ENCODE assay signal across 21 mouse cellular contexts in the genomic region with DNA sequence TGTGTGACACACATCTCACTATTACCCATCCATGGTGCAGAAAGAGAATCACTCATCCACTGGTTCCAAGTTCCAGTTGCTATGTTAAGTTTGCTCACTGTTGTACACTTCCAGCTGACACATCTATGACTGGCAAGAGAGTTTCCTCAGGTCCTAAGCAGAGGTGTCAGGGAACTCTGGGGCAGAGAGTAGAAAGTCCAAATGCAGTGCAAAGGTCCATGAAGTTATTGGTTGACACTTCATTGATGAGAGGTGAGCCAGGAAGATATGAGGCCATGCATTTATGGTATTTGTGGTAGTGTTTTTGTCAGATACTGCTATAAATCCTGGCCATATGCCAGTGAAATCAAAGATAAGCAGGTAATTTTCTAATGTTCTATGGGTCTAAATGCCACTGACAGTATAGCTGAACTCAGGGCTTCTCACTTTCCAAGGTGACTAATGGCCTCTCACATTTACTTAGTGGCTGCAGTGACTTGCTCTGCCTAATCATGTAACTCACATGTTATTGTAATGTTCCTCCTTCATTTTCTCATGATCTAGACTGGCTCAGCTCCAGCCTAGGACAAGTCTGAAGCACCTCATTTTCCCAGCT. TPM values are rescaled to one million over a fixed set of nuclear protein-coding genes. Genes with fewer than 3 reads are reported as not detected.
A peak's percentile ranks its signal among the peaks of the same experiment; 100 is the strongest.
DNase-seq lines count a peak whose midpoint lies in the region; ATAC-seq and TF ChIP-seq lines count a peak whose summit lies in the region.
"Had no signal": no experiment of that assay in that cellular context is flagged by ENCODE, and none has a peak within 500 bp of the region (broad histone marks: within the 10 kb centered on the region; RNA-seq: fewer than 3 reads in every experiment).

No protein-coding gene starts in this region.

- no peak for TF ChIP-seq EP300 in liver, postnatal 0 days (IDR thresholded peaks at IDR 0.05; ENCODE audit: low read depth)

- H3K27me3 ChIP-seq in kidney, embryonic 16.5 days (ENCODE audit: insufficient read depth, low read length) = no peaks in the 10 kb centered on the region
- no peaks in the 10 kb centered on the region for H3K27me3 ChIP-seq in liver, postnatal 0 days (ENCODE audit: insufficient read depth, low read length)
- H3K27me3 ChIP-seq in liver, embryonic 12.5 days (replicated peaks) = no peaks in the 10 kb centered on the region
- H3K27me3 ChIP-seq in intestine, embryonic 16.5 days (replicated peaks; ENCODE audit: control insufficient read depth, insufficient read depth, low read length) = no peaks in the 10 kb centered on the region
- H3K27me3 ChIP-seq: embryonic facial prominence, embryonic 12.5 days; forebrain, embryonic 13.5 days; forebrain, embryonic 15.5 days had no signal

- peak; percentile 16 for DNase-seq in kidney, adult 9 months
- DNase-seq in liver, postnatal 0 days = no peak
- no peak for DNase-seq in frontal cortex, postnatal 25 days (ENCODE audit: low spot score in 2 of 2)
- DNase-seq in MN1 (ENCODE audit: low spot score) = no peak
- DNase-seq: adrenal gland, adult 8-10 months; adrenal gland, postnatal 14 days; adrenal gland, postnatal 36 days; cerebellum, adult 11-12 months; cerebellum, adult 2 months; cerebellum, adult 9-10 months; cerebellum, postnatal 10 days; cerebellum, postnatal 25 days had no signal

- no peak for ATAC-seq in kidney, embryonic 16.5 days (ENCODE audit: low FRiP score, low TSS enrichment)
- peak; percentile 56; the same call in 1 of the 2 replicates for ATAC-seq in liver, postnatal 0 days
- no peak for ATAC-seq in liver, embryonic 12.5 days
- ATAC-seq in intestine, embryonic 16.5 days = peak; percentile 93
- ATAC-seq: activated CD4-positive, CD25-positive, alpha-beta regulatory T cell, adult 4 months; forebrain, embryonic 13.5 days; forebrain, embryonic 15.5 days; Patski had no signal

- no peaks in the 10 kb centered on the region for H3K4me1 ChIP-seq in kidney, embryonic 16.5 days (ENCODE audit: insufficient read depth, low read length)
- H3K4me1 ChIP-seq in liver, postnatal 0 days (ENCODE audit: insufficient read depth) = no peaks in the 10 kb centered on the region
- no peaks in the 10 kb centered on the region for H3K4me1 ChIP-seq in liver, embryonic 12.5 days
- H3K4me1 ChIP-seq in intestine, embryonic 16.5 days (ENCODE audit: control insufficient read depth, insufficient read depth, low read length) = no peaks in the 10 kb centered on the region
- H3K4me1 ChIP-seq: embryonic facial prominence, embryonic 10.5 days; embryonic facial prominence, embryonic 12.5 days; forebrain, embryonic 13.5 days; forebrain, embryonic 15.5 days had no signal

- H3K36me3 ChIP-seq in kidney, embryonic 16.5 days (ENCODE audit: insufficient read depth, low read length) = no peaks in the 10 kb centered on the region
- H3K36me3 ChIP-seq in liver, postnatal 0 days (replicated peaks; ENCODE audit: insufficient read depth, low read length) = no peaks in the 10 kb centered on the region
- no peaks in the 10 kb centered on the region for H3K36me3 ChIP-seq in liver, embryonic 12.5 days
- no peaks in the 10 kb centered on the region for H3K36me3 ChIP-seq in intestine, embryonic 16.5 days (ENCODE audit: control insufficient read depth, insufficient read depth, low read length)
- H3K36me3 ChIP-seq: embryonic facial prominence, embryonic 10.5 days; embryonic facial prominence, embryonic 12.5 days; forebrain, embryonic 15.5 days had no signal

- H3K9ac ChIP-seq in kidney, embryonic 16.5 days (replicated peaks; ENCODE audit: low read length) = no peak overlapping the region
- no peak overlapping the region for H3K9ac ChIP-seq in liver, postnatal 0 days (replicated peaks)
- H3K9ac ChIP-seq in liver, embryonic 12.5 days = no peak overlapping the region
- no peak overlapping the region for H3K9ac ChIP-seq in intestine, embryonic 16.5 days (ENCODE audit: low read depth, low read length)
- H3K9ac ChIP-seq: embryonic facial prominence, embryonic 12.5 days; forebrain, embryonic 13.5 days; forebrain, embryonic 15.5 days had no signal

- no peak overlapping the region for H3K4me3 ChIP-seq in kidney, embryonic 16.5 days (ENCODE audit: low read length)
- H3K4me3 ChIP-seq in liver, postnatal 0 days (ENCODE audit: low read depth, low read length) = no peak overlapping the region
- no peak overlapping the region for H3K4me3 ChIP-seq in liver, embryonic 12.5 days
- H3K4me3 ChIP-seq in intestine, embryonic 16.5 days (ENCODE audit: low read length) = no peak overlapping the region
- H3K4me3 ChIP-seq: embryonic facial prominence, embryonic 10.5 days; embryonic facial prominence, embryonic 12.5 days; forebrain, embryonic 13.5 days; forebrain, embryonic 15.5 days had no signal

- no peak for TF ChIP-seq CTCF in liver, postnatal 0 days (IDR thresholded peaks at IDR 0.05; ENCODE audit: low read depth)

- H3K27ac ChIP-seq in kidney, embryonic 16.5 days (ENCODE audit: low read length) = no peak overlapping the region
- H3K27ac ChIP-seq in liver, postnatal 0 days (ENCODE audit: low read depth) = no peak overlapping the region
- no peak overlapping the region for H3K27ac ChIP-seq in liver, embryonic 12.5 days
- H3K27ac ChIP-seq in intestine, embryonic 16.5 days (ENCODE audit: low read length) = no peak overlapping the region
- H3K27ac ChIP-seq: embryonic facial prominence, embryonic 10.5 days; embryonic facial prominence, embryonic 12.5 days; forebrain, embryonic 13.5 days; forebrain, embryonic 15.5 days had no signal

- H3K4me2 ChIP-seq in kidney, embryonic 16.5 days (replicated peaks; ENCODE audit: low read depth, low read length) = no peak overlapping the region
- H3K4me2 ChIP-seq in liver, postnatal 0 days (ENCODE audit: low read depth, low read length) = no peak overlapping the region
- H3K4me2 ChIP-seq in liver, embryonic 12.5 days = no peak overlapping the region
- H3K4me2 ChIP-seq in intestine, embryonic 16.5 days (ENCODE audit: low read depth, low read length) = no peak overlapping the region
- H3K4me2 ChIP-seq: embryonic facial prominence, embryonic 12.5 days; forebrain, embryonic 13.5 days; forebrain, embryonic 15.5 days had no signal

- no peaks in the 10 kb centered on the region for H3K9me3 ChIP-seq in kidney, embryonic 16.5 days (ENCODE audit: low read length)
- no peaks in the 10 kb centered on the region for H3K9me3 ChIP-seq in liver, postnatal 0 days (ENCODE audit: low read length)
- no peaks in the 10 kb centered on the region for H3K9me3 ChIP-seq in liver, embryonic 12.5 days (replicated peaks)
- no peaks in the 10 kb centered on the region for H3K9me3 ChIP-seq in intestine, embryonic 16.5 days (ENCODE audit: control insufficient read depth, low read length)
- H3K9me3 ChIP-seq: embryonic facial prominence, embryonic 10.5 days; embryonic facial prominence, embryonic 12.5 days; forebrain, embryonic 13.5 days; forebrain, embryonic 15.5 days had no signal

RNA-seq across cellular contexts. Expression of gene Maob, which starts 19.4 kb away (rescaled TPM):
- polyA plus RNA-seq in kidney, embryonic 16.5 days (2015; fragmentation: Nextera tagmentation; extraction: Ambion mirVana) = 5.8 and 7.4 TPM in 2 replicates
- polyA plus RNA-seq in liver, postnatal 0 days (2015; fragmentation: Nextera tagmentation; extraction: Ambion mirVana) = 74.5 and 76.7 TPM in 2 replicates
- 24.2 and 25.2 TPM in 2 replicates for polyA plus RNA-seq in liver, embryonic 12.5 days (2016; fragmentation: Nextera tagmentation; extraction: Ambion mirVana)
- polyA plus RNA-seq in intestine, embryonic 16.5 days (2015; fragmentation: Nextera tagmentation; extraction: Ambion mirVana) = 193 and 262 TPM in 2 replicates
- polyA plus RNA-seq: activated CD4-positive, CD25-positive, alpha-beta regulatory T cell, adult 4 months; Patski had no signal

Comparison
In these comparisons a context has a peak if more than half of its experiments do, and no peak if none do; other contexts are left out.
1. ATAC-seq: peak in liver, postnatal 0 days (single experiment) and intestine, embryonic 16.5 days (single experiment); none in kidney, embryonic 16.5 days (single experiment) and liver, embryonic 12.5 days (single experiment).